Mouse (Mus musculus) heart, embryonic 16.5 days (tissue): Measurements from ENCODE around the gene Hist3h2a. TPM values are rescaled to one million over a fixed set of nuclear protein-coding genes. Genes with fewer than 3 reads are reported as not detected.

ENCODE experiments used
- ATAC-seq: fragments of 200-750 bp; cut with Nextera tagmentation; replicated peaks from 2 replicates; pipeline ENCODE4 v1.8.0; 2017; ENCODE audit warnings: moderate number of reproducible peaks; ENCODE audit not compliant: insufficient read depth, low FRiP score; ENCODE audit errors: extremely low read depth
- H3K27ac ChIP-seq: fragments of 300-500 bp; sonication (generic); 2 replicates; pipeline ENCODE4 v1.5.1; 2014; ENCODE audit warnings: mild to moderate bottlenecking, low read length, control low read depth, moderate library complexity
- H3K27me3 ChIP-seq: fragments of 300-500 bp; sonication (generic); 2 replicates; pipeline ENCODE4 v1.6.1; 2014; ENCODE audit warnings: low read length, mixed read lengths; ENCODE audit not compliant: control insufficient read depth, insufficient read depth
- H3K36me3 ChIP-seq: fragments of 300-500 bp; sonication (generic); 2 replicates; pipeline ENCODE4 v1.6.1; 2014; ENCODE audit not compliant: control insufficient read depth, insufficient read depth
- H3K4me1 ChIP-seq: fragments of 300-500 bp; sonication (generic); 2 replicates; pipeline ENCODE4 v1.6.1; 2014; ENCODE audit warnings: low read length, mixed read lengths; ENCODE audit not compliant: control insufficient read depth, insufficient read depth
- H3K4me2 ChIP-seq: fragments of 300-500 bp; sonication (generic); 2 replicates; pipeline ENCODE4 v1.6.1; 2014; ENCODE audit warnings: low read depth, mild to moderate bottlenecking, control low read depth, low read length
- H3K4me3 ChIP-seq: fragments of 300-500 bp; sonication (generic); 2 replicates; pipeline ENCODE4 v1.5.1; 2014; ENCODE audit warnings: mild to moderate bottlenecking, control low read depth, low read length
- H3K9ac ChIP-seq: fragments of 300-500 bp; sonication (generic); 2 replicates; pipeline ENCODE4 v1.6.1; 2014; ENCODE audit warnings: low read length, control low read depth
- H3K9me3 ChIP-seq: fragments of 300-500 bp; sonication (generic); replicated peaks from 2 replicates; pipeline ENCODE4 v1.6.1; 2016; ENCODE audit warnings: low read length; ENCODE audit not compliant: control insufficient read depth
- WGBS: fragments of 180-500 bp; shearing (Covaris S2); extraction: QIAGEN DNeasy Blood & Tissue Kit; methylation state at CpG from one replicate; pipeline ENCODE4 v1.1.7; 2014; 5-methylcytosine and 5-hydroxymethylcytosine counted together
- polyA plus RNA-seq: library from polyadenylated mRNA; unstranded; fragments of >200 nt; fragmentation: Nextera tagmentation; extraction: Ambion mirVana; gene quantifications from 2 replicates; pipeline ENCODE4 v1.2.1, GENCODE M21; 2015

The Hist3h2a gene
- polyA plus RNA-seq, 1 experiment from 2014 or later, result 35.2 TPM

DNA sequence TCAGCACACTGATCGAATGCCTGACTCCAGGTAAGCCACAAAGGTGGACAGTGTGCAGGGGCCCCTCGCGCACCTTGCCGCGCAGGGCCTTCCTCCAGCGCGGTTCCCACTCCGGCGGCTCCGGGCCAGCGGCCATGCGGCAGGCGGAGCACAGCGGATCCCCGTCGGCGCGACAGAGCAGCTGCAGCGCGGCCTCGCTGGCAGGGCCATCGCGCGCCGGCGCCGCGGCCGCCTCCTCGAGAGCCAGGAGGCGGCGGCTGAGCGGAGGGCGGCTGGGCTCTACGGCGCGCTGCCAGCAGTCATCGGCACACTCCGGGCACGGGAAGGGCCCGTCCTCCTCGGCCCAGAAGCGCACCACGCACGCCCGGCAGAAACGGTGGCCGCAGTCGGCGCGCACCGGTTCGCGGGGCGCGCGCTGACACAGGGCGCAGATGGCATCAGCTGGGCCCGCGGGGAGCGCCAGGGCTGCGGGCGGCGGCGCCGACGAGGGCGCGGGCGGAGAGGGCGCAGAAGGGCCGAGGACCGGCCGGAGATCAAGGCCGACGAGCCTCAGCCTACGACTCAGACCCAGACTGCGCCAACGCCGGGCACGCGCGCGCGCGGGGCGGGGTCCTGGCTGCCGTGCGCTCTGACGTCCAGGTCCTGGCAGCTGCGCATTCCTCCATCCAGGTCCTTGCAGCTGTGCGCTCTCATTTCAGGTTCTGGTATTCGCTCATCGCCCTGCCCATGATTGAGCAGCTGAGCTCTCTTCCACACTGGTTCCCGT lies 16.0 kb upstream of the Hist3h2a start, which contains the start of gene Rnf187:
TSS of gene Rnf187 (minus strand) at position 595 of the 766 bp plus-strand sequence.
- H3K4me1 ChIP-seq, result peaks cover 17% of the 10 kb centered on the region
- H3K27ac ChIP-seq, result peak within 1 kb of the TSS; percentile 98
- under 1% methylated on average over 92 of the region's 95 CpGs for WGBS
- H3K36me3 ChIP-seq, result peaks cover 27% of the 10 kb centered on the region
- H3K4me2 ChIP-seq, result peak within 1 kb of the TSS; percentile 84
- no peaks in the 10 kb centered on the region for H3K9me3 ChIP-seq
- peak within 1 kb of the TSS; percentile 93 for H3K9ac ChIP-seq
- H3K4me3 ChIP-seq, result peak within 1 kb of the TSS; percentile 83
- H3K27me3 ChIP-seq, result no peaks in the 10 kb centered on the region
- peak; percentile 97 for ATAC-seq

DNA sequence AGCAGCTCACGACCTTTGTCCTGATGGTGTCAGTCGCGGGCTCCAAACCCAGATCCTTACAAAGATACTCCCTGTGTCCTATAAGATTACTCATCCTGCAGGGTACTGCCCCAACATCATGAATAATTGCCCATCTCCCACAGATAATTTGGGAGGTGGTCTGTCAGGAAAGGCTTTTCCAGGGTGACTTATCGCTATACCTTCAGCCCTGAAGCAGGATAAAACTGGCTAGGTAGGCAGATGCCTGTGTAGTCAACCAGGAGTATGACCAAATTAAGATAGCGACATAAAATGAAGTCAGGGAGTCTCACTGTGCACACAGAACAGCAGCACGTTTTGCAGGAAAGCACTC lies 15.4 kb upstream of the Hist3h2a start:
- ATAC-seq, result no peak
- WGBS, result 15% methylated on average over 6 of the region's 6 CpGs
- H3K4me1 ChIP-seq, result peaks cover 17% of the 10 kb centered on the region
- no peaks in the 10 kb centered on the region for H3K9me3 ChIP-seq
- peaks cover 1% of the 10 kb centered on the region; the same call in 1 of the 2 replicates for H3K27me3 ChIP-seq
- H3K4me2 ChIP-seq, result peak overlapping the region; percentile 84
- H3K27ac ChIP-seq, result peak overlapping the region; percentile 98
- peak overlapping the region; percentile 83 for H3K4me3 ChIP-seq
- H3K36me3 ChIP-seq, result peaks cover 21% of the 10 kb centered on the region
- peak overlapping the region; percentile 93 for H3K9ac ChIP-seq

DNA sequence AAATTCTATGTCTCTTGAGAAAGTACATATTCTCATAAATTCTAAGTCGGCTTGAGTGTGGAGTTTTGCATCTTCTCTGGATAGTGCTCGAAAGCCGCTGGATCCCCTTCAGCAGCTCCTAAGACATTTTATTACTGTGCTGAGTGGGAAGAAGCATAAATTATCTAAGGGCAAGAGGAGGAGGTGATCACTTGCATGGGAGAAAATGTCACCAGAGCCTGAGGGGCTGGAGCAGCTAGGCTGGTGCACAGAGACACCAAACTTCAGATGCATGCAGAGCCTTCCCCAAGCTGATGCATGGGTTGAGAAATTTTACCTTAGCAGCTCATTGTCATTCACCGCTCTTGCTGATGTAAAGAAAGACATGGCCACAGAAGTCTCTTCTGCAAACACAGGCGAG lies 10.3 kb upstream of the Hist3h2a start:
- ATAC-seq, result no peak
- H3K4me3 ChIP-seq, result no peak overlapping the region
- peaks cover 8% of the 10 kb centered on the region for H3K4me1 ChIP-seq
- 73% methylated on average over 5 of the region's 5 CpGs for WGBS
- no peak overlapping the region for H3K9ac ChIP-seq
- no peak overlapping the region for H3K4me2 ChIP-seq
- no peaks in the 10 kb centered on the region for H3K9me3 ChIP-seq
- H3K27ac ChIP-seq, result no peak overlapping the region
- no peaks in the 10 kb centered on the region for H3K36me3 ChIP-seq
- H3K27me3 ChIP-seq, result peaks cover 10% of the 10 kb centered on the region

DNA sequence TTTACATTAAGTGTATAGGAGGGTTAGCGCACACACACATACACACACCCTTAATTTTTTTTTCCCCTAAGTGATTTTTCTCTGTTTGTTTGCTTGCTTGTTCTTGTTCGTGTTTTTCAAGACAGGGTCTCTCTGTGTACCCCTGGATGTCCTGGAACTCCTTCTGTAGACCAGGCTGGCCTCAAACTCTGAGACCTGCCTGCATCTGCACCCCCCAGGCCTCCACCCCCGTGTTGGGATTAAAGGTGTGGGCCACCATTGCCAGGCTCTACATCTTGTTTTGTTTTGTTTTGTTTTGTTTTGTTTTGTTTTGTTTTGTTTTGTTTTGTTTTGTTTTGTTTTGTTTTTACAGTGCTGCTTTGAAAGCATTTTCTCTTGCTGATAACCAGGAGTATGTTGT lies 7.2 kb upstream of the Hist3h2a start:
- H3K36me3 ChIP-seq, result no peaks in the 10 kb centered on the region
- no peaks in the 10 kb centered on the region for H3K9me3 ChIP-seq
- peaks cover 15% of the 10 kb centered on the region for H3K27me3 ChIP-seq
- H3K4me2 ChIP-seq, result no peak overlapping the region
- no peak overlapping the region for H3K27ac ChIP-seq
- ATAC-seq, result no peak
- peaks cover 12% of the 10 kb centered on the region for H3K4me1 ChIP-seq
- H3K4me3 ChIP-seq, result no peak overlapping the region
- 73% methylated on average over 3 of the region's 3 CpGs for WGBS
- H3K9ac ChIP-seq, result no peak overlapping the region

DNA sequence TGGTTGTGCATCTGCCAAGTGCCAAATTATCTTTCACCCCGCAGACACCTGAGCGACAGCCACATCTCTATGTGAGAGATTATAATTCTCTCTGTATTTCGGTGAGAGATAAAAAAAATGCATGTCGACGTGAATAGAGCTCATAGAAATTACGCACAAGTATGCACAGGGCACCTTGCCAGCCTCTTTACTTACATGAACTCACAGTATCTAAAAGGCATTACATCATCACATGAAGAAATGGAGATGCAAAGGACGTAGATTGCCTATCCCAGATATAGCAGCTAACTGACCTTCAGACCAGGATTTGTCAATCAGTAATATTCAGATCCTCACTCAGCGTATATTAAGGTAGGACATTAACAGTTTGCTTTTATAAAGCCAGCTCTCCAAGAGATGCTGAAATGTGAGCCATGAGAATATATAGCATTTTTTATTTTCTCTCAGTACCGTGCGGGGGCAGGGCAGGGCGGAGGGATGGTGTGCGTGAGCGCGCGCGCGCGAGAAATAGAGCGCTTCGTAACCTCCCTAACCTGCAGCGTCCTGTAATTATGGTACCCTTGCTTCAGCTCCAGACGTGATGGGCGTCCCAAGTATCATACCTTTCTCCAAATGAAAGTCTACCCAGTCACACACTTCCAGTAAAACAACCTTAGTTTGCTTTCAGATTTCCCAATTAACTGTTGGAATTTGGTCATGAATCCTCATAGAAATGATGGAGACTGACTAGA lies 6.5 kb upstream of the Hist3h2a start:
- H3K4me3 ChIP-seq, result peak overlapping the region; percentile 51
- peak overlapping the region; percentile 56 for H3K9ac ChIP-seq
- H3K4me2 ChIP-seq, result peak overlapping the region; percentile 77
- H3K36me3 ChIP-seq, result no peaks in the 10 kb centered on the region
- no peaks in the 10 kb centered on the region for H3K9me3 ChIP-seq
- H3K4me1 ChIP-seq, result peaks cover 12% of the 10 kb centered on the region
- H3K27me3 ChIP-seq, result peaks cover 15% of the 10 kb centered on the region
- WGBS, result 15% methylated on average over 23 of the region's 23 CpGs
- ATAC-seq, result 0 out of 2 replicates have a peak, but pooled peaks have one; percentile 30
- H3K27ac ChIP-seq, result peak overlapping the region; percentile 64

DNA sequence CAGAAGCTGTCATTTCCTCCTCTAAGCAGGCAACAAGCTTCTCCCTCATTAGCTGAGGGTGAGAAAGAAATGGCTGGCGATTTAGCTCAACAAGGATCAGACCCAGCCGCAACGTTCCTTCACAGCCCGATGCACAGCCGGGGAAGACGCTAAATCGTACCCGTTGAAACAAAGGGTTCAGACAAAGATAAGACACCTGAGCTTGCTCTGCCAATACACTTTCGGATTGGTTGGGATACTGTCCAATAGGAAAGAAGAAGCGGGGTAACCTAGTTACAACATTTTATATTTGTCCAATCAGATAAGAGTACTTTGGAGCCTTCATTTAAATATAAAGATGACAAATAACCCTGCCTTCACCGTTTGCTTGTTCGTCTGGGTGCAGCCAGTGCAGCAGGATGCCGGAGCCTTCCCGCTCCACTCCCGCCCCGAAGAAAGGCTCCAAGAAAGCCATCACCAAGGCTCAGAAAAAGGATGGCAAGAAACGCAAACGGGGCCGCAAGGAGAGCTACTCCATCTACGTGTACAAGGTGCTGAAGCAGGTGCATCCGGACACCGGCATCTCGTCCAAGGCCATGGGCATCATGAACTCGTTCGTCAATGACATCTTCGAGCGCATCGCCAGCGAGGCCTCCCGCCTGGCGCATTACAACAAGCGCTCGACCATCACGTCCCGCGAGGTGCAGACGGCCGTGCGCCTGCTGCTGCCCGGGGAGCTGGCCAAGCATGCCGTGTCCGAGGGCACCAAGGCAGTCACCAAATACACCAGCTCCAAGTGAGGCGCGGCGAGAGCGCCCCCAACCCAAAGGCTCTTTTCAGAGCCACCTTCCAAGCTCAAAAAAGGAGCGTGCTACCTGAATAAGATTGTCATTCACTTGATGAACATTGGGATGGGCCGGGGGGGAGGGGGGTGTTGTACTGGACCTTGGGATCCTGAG lies 5.7 kb upstream of the Hist3h2a start, which contains the start of gene Hist3h2ba:
TSS of gene Hist3h2ba (plus strand) at position 379 of the 938 bp plus-strand sequence.
- peak; percentile 87 for ATAC-seq
- peak within 1 kb of the TSS; percentile 68 for H3K27ac ChIP-seq
- no peaks in the 10 kb centered on the region for H3K36me3 ChIP-seq
- peaks cover 15% of the 10 kb centered on the region for H3K27me3 ChIP-seq
- peak within 1 kb of the TSS; percentile 51 for H3K4me3 ChIP-seq
- H3K9me3 ChIP-seq, result no peaks in the 10 kb centered on the region
- H3K9ac ChIP-seq, result peak within 1 kb of the TSS; percentile 59
- WGBS, result under 1% methylated on average over 48 of the region's 48 CpGs
- H3K4me2 ChIP-seq, result peak within 1 kb of the TSS; percentile 77
- peaks cover 17% of the 10 kb centered on the region for H3K4me1 ChIP-seq

DNA sequence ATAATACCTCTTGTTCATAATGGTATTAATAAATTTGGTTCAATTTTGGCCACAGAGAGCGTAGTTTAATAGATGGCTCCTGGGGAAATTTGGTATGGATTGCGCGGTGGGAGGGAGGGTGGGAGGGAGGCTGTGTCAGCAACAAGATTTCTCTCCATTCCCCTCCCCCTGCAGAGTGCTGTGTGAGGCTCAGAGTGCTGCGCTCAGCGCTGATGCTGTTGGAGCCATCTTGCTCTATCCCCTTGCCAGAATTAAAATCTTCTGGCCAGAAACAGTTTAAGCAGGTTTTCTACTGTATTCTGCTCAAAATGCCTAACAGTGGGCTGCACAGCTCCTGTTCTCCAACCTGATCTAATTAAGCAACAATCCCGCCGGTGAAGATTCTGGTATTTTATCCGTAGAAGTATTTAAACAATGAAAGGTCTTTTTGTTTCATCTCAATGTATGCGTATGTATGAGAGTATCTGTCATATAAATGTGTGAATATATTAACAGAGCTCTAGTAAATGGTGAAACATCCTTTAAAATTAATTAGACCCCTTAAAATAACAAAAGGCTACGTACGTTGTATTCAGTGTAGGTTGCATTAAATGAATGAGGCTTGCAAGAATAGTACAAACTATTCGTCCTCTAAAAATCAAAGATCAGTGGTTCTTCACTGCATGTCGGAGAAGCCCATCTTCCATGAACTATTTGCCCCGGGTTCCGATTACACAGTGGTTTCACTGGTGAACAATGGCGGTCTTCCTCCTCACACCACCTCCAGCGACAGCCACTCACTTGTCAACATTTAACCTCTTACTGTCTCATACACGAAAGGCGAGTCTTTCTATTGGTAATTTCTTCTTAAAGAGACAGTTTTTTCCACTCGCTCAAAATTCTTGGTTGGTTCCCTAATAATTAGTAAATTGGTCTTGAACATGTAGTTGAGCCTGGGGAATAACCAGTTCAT lies 4.7 kb upstream of the Hist3h2a start:
- 19% methylated on average over 20 of the region's 20 CpGs for WGBS
- Histone ChIP-seq H3K27me3 (peaks cover 13% of the 10 kb centered on the region), H3K9me3 (no peaks in the 10 kb centered on the region), H3K27ac (peak overlapping the region; percentile 68), H3K4me3 (peak overlapping the region; percentile 51), H3K4me2 (peak overlapping the region; percentile 77), H3K36me3 (no peaks in the 10 kb centered on the region), H3K9ac (peak overlapping the region; percentile 59), H3K4me1 (peaks cover 17% of the 10 kb centered on the region)
- ATAC-seq, result no peak

DNA sequence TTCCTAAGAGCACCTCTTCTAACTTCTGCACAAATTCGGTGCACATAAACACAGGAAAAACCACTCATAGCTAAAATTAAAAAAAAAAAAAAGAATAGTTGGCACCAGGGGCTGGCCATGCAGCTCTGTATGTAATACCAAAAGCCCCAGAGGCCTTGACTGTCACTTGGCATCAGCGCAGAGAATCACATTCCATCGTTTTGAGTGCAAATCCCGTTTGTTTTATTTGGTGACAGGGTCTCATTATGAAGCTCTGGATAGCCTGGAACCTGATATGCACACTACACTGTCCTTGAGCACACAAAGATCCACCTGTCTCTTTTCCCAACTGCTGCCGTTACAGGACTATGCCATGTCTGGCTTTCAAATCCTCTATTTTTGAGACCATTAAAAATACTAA lies 3.3 kb upstream of the Hist3h2a start:
- no peak for ATAC-seq
- Histone ChIP-seq H3K9me3 (no peaks in the 10 kb centered on the region), H3K36me3 (no peaks in the 10 kb centered on the region), H3K4me2 (no peak overlapping the region), H3K9ac (no peak overlapping the region), H3K27me3 (peaks cover 5% of the 10 kb centered on the region), H3K4me1 (peaks cover 21% of the 10 kb centered on the region), H3K4me3 (no peak overlapping the region), H3K27ac (no peak overlapping the region)
- WGBS, result 76% methylated on average over 5 of the region's 5 CpGs
